Mouse (Mus musculus): ENCODE data around the gene Gabra4. TPM values are rescaled to one million over a fixed set of nuclear protein-coding genes. Genes with fewer than 3 reads are reported as not detected.

The Gabra4 gene
- polyA plus RNA-seq, 1 experiment from 2014 or later, result 8.4 TPM

Other genes starting within 250 kb of the Gabra4 start
- gene Cox7b2, start 110.1 kb downstream of the Gabra4 start, polyA plus RNA-seq (2015; fragmentation: Nextera tagmentation; extraction: Ambion mirVana), result 0.27 TPM in 1 of 2 replicates, not detected in the other
- gene Gabrb1, start 195 bp downstream of the Gabra4 start, polyA plus RNA-seq (2015; fragmentation: Nextera tagmentation; extraction: Ambion mirVana), result 0.63 and 2.0 TPM in 2 replicates